Mouse (Mus musculus) macrophage (primary cell): Measurements from ENCODE around the gene Ccdc137. TPM values are rescaled to one million over a fixed set of nuclear protein-coding genes. Genes with fewer than 3 reads are reported as not detected.
A peak's percentile ranks its signal among the peaks of the same experiment; 100 is the strongest.

Experiments
- H3K27ac ChIP-seq: fragments of 350-480 bp; formaldehyde crosslinking; 2 replicates; pipeline ENCODE4 v1.9.0; 2021
- H3K36me3 ChIP-seq: fragments of 350-480 bp; formaldehyde crosslinking; 2 replicates; pipeline ENCODE4 v1.9.0; 2021; ENCODE audit errors: inconsistent target
- H3K4me3 ChIP-seq: fragments of 350-480 bp; formaldehyde crosslinking; 2 replicates; pipeline ENCODE4 v1.9.0; 2021; ENCODE audit errors: inconsistent target
- H3K79me2 ChIP-seq: fragments of 350-480 bp; formaldehyde crosslinking; 2 replicates; pipeline ENCODE4 v1.9.0; 2021; ENCODE audit errors: inconsistent target
- WGBS: methylation state at CpG from one replicate; pipeline ENCODE4 v1.1.7; 2026; ENCODE audit warnings: inconsistent platforms; ENCODE audit not compliant: missing documents; 5-methylcytosine and 5-hydroxymethylcytosine counted together
- polyA plus RNA-seq: library from polyadenylated mRNA; stranded (reverse); fragments of 250-400 nt; gene quantifications from 3 replicates; pipeline ENCODE4 v1.2.4, GENCODE M21; 2018; ENCODE audit warnings: inconsistent platforms

Gene Ccdc137
- polyA plus RNA-seq, 1 experiment from 2014 or later: 12.7 TPM

DNA sequence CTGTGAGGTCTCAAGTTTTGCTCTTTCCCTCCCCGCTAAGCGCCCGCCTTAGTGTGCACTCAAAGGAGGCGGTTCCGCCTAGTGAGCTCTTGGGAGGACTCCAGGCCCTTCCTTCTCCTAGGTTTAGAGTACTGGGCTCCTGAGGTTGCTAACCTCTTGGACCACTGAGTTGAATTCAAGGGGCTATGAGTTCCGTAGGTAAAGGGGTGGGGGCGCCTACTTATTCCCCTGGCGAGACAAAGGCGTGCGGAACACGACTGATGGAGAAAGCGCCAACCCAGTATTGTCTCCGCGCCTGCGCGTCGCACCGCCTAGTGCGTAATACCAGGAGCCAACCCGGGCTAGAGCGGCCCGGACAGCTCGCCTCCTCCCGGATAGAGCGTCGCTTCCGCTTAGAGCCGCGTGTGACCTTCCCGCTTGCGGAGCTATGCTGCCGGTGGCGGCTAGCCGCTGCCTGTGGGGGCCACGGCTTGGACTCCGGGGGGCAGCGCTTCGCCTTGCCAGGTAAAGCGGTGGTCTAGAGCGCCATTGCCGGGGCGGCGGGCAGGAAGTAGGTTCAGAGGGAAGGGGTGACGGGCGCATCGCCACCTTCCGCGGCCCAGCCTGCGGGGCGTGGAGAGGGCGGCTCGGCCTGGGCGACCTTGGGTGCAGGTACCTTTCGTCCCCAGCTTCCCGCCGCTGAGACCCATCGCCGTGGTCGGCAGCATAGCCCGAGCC lies 26.5 kb downstream of the Ccdc137 start, which contains the start of gene Mrpl12:
Gene Mrpl12, plus strand, starts transcription at position 349 of the 717 bp plus-strand sequence.
- peak within 1 kb of the TSS; percentile 87 for H3K4me3 ChIP-seq
- peaks cover 23% of the 10 kb centered on the region for H3K79me2 ChIP-seq
- 2% methylated on average over 54 of the region's 60 CpGs for WGBS
- peak within 1 kb of the TSS; percentile 39 for H3K27ac ChIP-seq
- H3K36me3 ChIP-seq: peaks cover 55% of the 10 kb centered on the region

GRCm38 (mm10) chr11:120485251-120485650 lies 27.3 kb downstream of the Ccdc137 start:
- WGBS: 15% methylated on average over 10 of the region's 10 CpGs
- Histone ChIP-seq H3K27ac (peak overlapping the region; percentile 39), H3K79me2 (peaks cover 23% of the 10 kb centered on the region), H3K36me3 (peaks cover 49% of the 10 kb centered on the region), H3K4me3 (peak overlapping the region; percentile 87)

DNA sequence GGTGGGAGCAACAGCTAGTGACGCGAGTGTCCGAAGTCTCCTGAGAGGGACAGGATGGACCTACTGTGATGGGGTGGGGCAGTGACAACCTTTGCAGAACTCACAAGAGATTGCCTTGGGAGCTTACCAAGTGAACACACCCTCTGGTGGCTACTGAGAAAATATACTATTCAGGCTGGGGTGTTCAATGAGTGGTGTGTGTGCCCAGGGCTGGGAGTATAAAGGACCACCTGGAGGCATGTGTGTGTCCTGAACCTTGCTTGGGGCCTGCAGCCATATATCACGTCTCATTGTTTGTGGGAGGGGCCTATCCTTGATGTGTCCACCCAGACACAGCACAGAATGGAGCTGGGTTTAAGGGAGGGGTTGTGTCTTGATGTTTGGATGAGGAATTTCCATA lies 30.6 kb downstream of the Ccdc137 start:
- peaks cover 30% of the 10 kb centered on the region for H3K79me2 ChIP-seq
- H3K36me3 ChIP-seq: peaks cover 25% of the 10 kb centered on the region; the same call in 1 of the 2 replicates
- H3K27ac ChIP-seq: no peak overlapping the region

GRCm38 (mm10) chr11:120489054-120489761 lies 31.3 kb downstream of the Ccdc137 start:
- Histone ChIP-seq H3K27ac (peak overlapping the region; percentile 15; the same call in 1 of the 2 replicates), H3K36me3 (peaks cover 25% of the 10 kb centered on the region; the same call in 1 of the 2 replicates), H3K4me3 (no peak overlapping the region), H3K79me2 (peaks cover 37% of the 10 kb centered on the region)
- WGBS: 72% methylated on average over 4 of the region's 4 CpGs

More for the DNA sequence above, 30.6 kb downstream of the Ccdc137 start:
- H3K4me3 ChIP-seq: no peak overlapping the region
- WGBS: 93% methylated on average over 4 of the region's 4 CpGs

DNA sequence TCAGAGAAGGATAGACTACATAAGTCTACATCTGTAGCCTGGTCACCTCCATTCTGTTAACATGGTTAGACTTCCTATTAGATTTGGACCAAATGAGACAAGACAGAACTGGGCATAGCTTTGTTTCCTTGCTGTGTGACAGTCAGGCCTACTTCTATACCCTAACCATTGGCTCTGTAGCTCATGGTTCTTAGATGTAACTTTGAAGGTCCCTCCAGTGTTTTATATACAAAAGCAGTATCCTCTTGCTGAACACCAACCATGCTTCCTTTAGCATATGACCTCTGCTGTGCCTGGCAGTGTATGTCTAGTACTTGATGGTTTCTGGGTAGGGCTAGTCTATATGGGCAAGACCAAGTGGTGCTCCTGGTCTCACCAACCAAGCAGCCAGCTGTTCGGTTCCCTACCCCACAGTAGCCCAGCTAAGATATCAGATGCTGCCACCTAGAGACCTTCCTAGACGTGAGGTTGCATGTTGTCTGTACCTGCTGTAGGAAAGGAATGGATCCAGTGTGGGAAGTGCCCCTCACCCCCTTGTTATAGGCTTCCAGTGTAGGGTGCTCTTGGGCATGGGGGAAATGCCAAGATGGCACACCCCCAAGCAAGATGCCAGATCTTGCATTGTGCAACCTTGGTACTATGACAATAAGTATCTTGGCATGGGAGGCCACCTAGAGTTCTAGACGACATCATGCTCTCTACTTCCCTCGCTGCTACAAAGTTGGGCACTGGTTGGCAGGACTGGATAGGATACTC lies 32.6 kb downstream of the Ccdc137 start:
- no peak overlapping the region for H3K4me3 ChIP-seq
- H3K36me3 ChIP-seq: peaks cover 34% of the 10 kb centered on the region; the same call in 1 of the 2 replicates
- 58% methylated on average over 4 of the region's 4 CpGs for WGBS

GRCm38 (mm10) chr11:120491317-120492023 lies 33.6 kb downstream of the Ccdc137 start, which contains the start of gene Slc25a10:
Gene Slc25a10 (plus strand): TSS chr11:120491840.
- H3K36me3 ChIP-seq: peaks cover 40% of the 10 kb centered on the region; the same call in 1 of the 2 replicates
- peaks cover 19% of the 10 kb centered on the region for H3K79me2 ChIP-seq
- peak within 1 kb of the TSS; percentile 72 for H3K4me3 ChIP-seq
- WGBS: 2% methylated on average over 32 of the region's 35 CpGs
- H3K27ac ChIP-seq: peak within 1 kb of the TSS; percentile 82

More for the DNA sequence above, 32.6 kb downstream of the Ccdc137 start:
- Histone ChIP-seq H3K27ac (no peak overlapping the region), H3K79me2 (peaks cover 29% of the 10 kb centered on the region)

DNA sequence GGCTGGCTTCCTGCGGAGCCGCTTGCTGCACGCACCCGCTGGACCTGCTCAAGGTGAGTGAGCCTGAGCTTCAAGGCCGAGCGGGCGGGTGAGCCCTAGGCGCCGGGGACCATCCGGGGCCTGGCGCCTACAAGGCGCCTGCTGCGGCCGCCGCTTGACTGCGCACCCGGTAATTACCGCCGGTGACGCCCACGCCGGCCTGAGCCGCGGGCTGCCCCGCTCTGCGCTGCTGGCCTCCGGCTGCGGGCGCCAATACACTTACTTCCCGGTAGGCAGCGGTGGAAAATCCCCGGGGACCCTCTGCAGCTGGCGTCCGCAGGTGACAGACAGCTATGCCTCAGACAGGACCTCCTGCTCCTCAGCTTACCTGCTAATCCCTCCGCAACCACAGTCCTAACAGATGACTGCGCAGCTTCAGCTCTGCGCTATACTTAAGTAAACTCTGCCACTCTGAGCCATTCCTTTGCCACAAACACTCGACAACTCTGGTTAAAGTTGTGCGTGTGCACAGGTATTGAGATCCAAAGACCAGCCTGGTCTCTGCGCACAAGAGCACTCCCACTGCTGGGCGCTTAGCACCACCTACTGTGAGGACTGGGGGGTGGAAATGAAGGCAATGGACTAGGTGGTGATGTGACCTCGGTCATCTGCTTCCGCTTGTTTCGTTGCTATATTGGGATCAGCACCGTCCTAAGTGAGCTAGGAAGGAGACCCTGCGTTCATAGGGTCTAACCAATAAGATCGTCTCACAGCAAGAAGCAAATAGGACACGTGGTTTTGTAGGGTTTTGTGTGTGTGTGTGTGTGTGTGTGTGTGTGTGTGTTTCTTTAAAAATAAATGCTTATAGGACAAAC lies 34.3 kb downstream of the Ccdc137 start:
- Histone ChIP-seq H3K4me3 (peak overlapping the region; percentile 72), H3K79me2 (peaks cover 14% of the 10 kb centered on the region), H3K27ac (peak overlapping the region; percentile 82), H3K36me3 (peaks cover 40% of the 10 kb centered on the region; the same call in 1 of the 2 replicates)
- WGBS: under 1% methylated on average over 44 of the region's 48 CpGs

DNA sequence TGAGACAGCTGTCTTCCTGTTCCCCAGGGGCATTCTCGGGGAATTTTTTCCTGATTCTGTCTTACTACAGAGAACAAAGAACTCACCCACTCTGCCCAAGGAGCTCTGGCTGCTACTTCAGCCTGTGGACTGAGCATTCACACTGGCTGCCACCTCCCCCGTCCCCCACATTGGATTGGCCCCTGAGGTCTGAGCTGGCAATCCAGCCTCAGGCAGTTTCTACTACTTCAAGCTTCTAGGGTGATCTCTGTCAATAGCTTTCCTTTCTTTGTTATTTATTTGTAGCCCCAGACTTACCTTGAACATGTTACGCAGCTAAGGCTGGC lies 34.9 kb downstream of the Ccdc137 start:
- Histone ChIP-seq H3K36me3 (peaks cover 40% of the 10 kb centered on the region; the same call in 1 of the 2 replicates), H3K4me3 (peak overlapping the region; percentile 72)
- 36% methylated on average over 3 of the region's 3 CpGs for WGBS

DNA sequence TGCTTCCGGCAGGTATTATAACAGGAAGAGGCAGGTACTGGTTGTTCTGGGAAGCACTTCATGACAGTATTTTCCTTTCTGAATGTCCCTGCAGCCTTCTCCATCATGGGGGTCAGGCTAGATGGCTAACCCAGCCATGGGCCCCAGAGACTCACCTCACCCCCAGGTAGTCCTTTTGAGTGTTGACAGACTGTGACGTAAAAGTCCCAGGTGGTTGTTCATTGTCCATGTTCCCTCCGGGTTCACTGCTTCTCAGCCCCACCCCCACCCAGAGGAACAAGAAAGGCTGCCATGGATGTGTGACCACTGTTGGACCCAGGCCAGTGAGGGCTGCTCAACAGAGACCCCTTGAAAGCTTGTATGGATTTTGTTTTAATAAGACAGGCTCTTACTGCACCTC lies 35.4 kb downstream of the Ccdc137 start:
- peak overlapping the region; percentile 72 for H3K4me3 ChIP-seq
- 80% methylated on average over 3 of the region's 3 CpGs for WGBS
- H3K27ac ChIP-seq: peak overlapping the region; percentile 82
- peaks cover 35% of the 10 kb centered on the region; the same call in 1 of the 2 replicates for H3K36me3 ChIP-seq
- H3K79me2 ChIP-seq: peaks cover 14% of the 10 kb centered on the region

More for the DNA sequence above, 34.9 kb downstream of the Ccdc137 start:
- H3K27ac ChIP-seq: peak overlapping the region; percentile 82
- peaks cover 14% of the 10 kb centered on the region for H3K79me2 ChIP-seq

- H3K36me3 ChIP-seq: peaks cover 31% of the 10 kb centered on the region; the same call in 1 of the 2 replicates
- no peak overlapping the region for H3K4me3 ChIP-seq
These were observed 36.0 kb downstream of the Ccdc137 start for GRCm38 (mm10) chr11:120493911-120494310.

GRCm38 (mm10) chr11:120497436-120497835 lies 39.5 kb downstream of the Ccdc137 start:
- peaks cover 31% of the 10 kb centered on the region; the same call in 1 of the 2 replicates for H3K36me3 ChIP-seq
- peaks cover 14% of the 10 kb centered on the region for H3K79me2 ChIP-seq
- 98% methylated on average over 3 of the region's 3 CpGs for WGBS
- no peak overlapping the region for H3K27ac ChIP-seq
- H3K4me3 ChIP-seq: no peak overlapping the region

More at GRCm38 (mm10) chr11:120493911-120494310, 36.0 kb downstream of the Ccdc137 start:
- Histone ChIP-seq H3K79me2 (peaks cover 14% of the 10 kb centered on the region), H3K27ac (no peak overlapping the region)
- 100% methylated on average over 3 of the region's 3 CpGs for WGBS

- Histone ChIP-seq H3K4me3 (no peak overlapping the region), H3K79me2 (peaks cover 10% of the 10 kb centered on the region), H3K36me3 (peaks cover 31% of the 10 kb centered on the region; the same call in 1 of the 2 replicates), H3K27ac (no peak overlapping the region)
- WGBS: 95% methylated on average over 12 of the region's 12 CpGs
These were observed 40.3 kb downstream of the Ccdc137 start for GRCm38 (mm10) chr11:120498226-120498625.

DNA sequence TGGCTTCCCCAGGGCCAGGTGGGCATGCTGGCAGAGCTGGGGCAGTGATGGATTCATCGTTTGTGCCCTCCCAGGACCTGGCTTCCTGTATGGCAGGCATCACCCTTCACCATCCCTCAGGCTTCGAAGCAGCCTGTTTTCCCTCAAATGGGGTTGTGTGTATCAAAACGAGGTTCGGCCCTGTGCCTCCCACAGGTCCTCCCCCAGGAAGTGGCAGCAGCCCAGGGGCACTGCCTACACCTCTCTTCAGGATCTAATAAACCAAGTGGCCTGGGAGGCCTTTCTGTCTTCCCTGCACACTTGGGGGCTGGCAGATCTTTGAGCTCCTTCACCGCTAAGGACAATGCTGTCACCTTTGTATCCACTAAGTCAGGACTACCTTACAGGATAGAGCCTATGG lies 41.0 kb downstream of the Ccdc137 start:
- no peak overlapping the region for H3K27ac ChIP-seq
- peaks cover 31% of the 10 kb centered on the region; the same call in 1 of the 2 replicates for H3K36me3 ChIP-seq
- H3K79me2 ChIP-seq: peaks cover 3% of the 10 kb centered on the region
- no peak overlapping the region for H3K4me3 ChIP-seq
- WGBS: 97% methylated on average over 4 of the region's 5 CpGs
